Mouse (Mus musculus) spleen, postnatal 0 days (tissue): ENCODE data around the gene Pgpep1. TPM values are rescaled to one million over a fixed set of nuclear protein-coding genes. Genes with fewer than 3 reads are reported as not detected.

ENCODE experiments used
- polyA plus RNA-seq: library from polyadenylated mRNA; unstranded; fragments of >200 nt; fragmentation: Nextera tagmentation; extraction: Ambion mirVana; gene quantifications from 2 replicates; pipeline ENCODE4 v1.2.1, GENCODE M21; 2015

Pgpep1 gene
- polyA plus RNA-seq = 13.5 and 15.4 TPM in 2 replicates

GRCm38 (mm10) chr8:70660273-70660725, at the start of gene Pgpep1:
Gene Pgpep1 (minus strand): TSS chr8:70660388.

DNA sequence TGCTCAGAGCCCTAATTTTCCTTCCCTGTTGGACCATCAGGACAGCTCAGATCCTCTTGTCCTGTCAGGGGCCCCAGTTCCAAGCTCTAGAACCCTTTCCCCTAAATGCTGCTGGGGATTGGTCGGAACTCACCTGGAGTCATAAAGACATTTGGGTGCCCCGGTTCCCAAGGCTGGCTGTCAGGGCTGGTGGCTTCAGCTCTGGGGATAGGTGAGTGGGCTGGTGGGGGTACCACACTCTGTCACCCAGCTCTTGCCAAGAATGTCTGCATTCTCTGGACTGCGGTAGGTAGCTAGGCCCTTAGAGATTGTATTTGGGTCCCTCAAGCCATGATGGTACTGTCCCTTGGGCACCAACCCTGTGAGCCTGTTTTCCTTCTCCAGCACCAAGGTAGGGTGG, 43.1 kb upstream of the Pgpep1 start, which contains the start of gene Iqcn:
Gene Iqcn (plus strand): TSS at position 171 of the 400 bp plus-strand sequence.

DNA sequence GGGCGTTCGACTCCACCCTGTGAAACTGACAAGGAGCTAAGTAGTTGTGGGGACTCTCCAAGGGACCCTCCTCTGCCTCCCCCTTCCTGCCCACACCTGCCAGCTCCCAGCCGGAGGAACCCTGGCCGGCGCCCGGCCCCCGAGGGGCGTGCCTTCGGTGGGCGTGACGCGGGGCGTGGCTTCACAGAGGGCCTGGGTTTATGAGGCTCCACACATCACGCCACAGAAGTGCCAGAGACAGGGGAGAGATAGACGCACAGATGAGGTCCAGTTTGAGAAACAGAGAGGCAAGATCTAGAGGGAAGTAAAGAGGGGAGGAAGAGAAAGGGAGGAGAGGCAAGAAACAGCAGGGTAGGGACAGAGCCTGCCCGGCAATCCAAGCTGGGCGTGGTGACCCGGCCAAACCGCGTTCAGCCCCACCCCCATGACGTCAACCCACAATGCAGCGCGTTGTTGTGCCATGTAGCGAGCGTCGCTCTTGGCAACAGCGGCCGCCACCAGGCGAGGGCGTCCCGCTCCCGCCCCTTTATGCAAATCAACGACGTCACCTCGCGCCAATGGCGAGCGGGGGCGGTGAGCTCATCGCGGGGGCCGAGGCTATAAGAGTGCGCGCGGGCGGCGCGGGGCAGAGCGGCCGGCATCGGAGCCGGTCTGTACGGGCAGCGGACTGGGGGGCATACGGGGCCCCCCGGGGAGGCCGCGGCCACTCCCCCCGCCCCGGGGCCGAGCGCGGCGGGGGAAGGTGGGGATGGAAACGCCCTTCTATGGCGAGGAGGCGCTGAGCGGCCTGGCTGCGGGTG, 38.3 kb upstream of the Pgpep1 start, which contains the start of gene Jund:
Gene Jund (plus strand): TSS at position 640 of the 800 bp plus-strand sequence.

DNA sequence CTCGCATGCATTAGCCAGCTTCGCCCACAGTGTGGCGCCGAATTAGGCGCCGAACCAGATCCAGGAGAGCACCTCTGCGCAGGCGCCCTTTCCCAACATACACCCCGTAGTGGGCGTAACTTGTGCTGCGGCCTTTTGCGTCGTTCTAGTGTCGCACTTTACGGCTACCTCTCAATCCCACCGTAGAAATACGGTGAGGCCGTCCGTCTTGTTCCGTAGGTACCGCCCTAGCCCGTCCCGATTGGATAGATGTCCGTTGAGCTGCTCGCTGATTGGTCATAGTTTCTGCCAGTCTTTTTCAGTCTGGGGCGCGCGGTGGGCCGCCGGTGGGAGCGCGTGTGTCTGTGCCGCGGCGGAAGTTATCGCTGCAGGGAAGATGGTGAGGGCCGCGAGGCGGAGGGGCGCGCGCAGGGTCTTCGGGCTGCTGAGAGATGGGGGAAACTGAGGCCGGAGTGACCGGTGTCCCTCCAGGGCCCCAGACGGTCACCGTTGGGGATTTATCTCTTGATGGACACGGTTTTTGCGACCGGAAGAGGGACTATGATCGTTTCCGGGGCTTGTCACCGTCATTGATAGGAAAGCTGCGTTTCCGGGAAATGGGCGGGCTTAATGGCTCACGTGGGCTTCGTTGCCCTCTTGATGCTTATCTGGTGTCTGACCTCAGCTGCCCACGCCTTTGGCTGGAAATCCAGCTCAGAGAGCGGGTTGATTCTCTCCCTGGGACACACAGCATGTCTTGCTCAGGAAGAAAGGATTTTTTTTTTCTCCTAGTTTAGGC, 13.1 kb upstream of the Pgpep1 start, which contains the start of gene Lsm4:
Gene Lsm4 (plus strand): TSS at position 170 of the 778 bp plus-strand sequence.

GRCm38 (mm10) chr8:70632346-70632892, 27.8 kb downstream of the Pgpep1 start, which contains the start of gene Gdf15:
Gene Gdf15 (minus strand): TSS chr8:70632456.

DNA sequence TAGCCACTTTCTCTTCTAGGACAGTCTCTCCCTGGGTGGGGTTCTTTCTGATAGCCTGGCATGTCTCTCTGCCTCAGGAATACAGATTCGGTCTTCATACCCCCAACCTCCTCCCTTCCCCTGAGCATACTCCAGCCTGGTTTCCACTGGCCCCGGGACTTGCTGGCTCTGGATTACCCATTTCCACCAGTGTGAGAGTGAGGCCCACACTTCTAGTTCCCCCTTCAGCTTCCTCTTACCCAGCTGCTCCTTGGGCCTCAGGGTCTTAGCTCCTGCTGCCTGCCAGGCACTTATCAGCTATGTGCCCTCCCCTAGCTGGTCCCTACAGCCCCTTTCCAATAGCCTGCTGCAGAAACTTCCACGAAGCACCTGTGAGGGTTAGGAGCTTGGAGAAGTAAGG, 44.3 kb downstream of the Pgpep1 start, which contains the start of gene Lrrc25:
Gene Lrrc25 (plus strand): TSS at position 262 of the 400 bp plus-strand sequence.

GRCm38 (mm10) chr8:70608749-70609367, 51.3 kb downstream of the Pgpep1 start, which contains the start of gene Ssbp4:
Gene Ssbp4 (minus strand): TSS chr8:70608872.

Other genes with a start within 250 kb of the Pgpep1 start
- gene Crtc1, start 220.8 kb downstream of the Pgpep1 start, polyA plus RNA-seq = 4.9 and 5.2 TPM in 2 replicates
- 6.0 and 7.3 TPM in 2 replicates for gene Klhl26, start 183.4 kb downstream of the Pgpep1 start, polyA plus RNA-seq
- gene Tmem59l, start 173.0 kb downstream of the Pgpep1 start, polyA plus RNA-seq = not detected in 2 replicates
- 2.3 and 2.4 TPM in 2 replicates for gene Crlf1, start 167.2 kb downstream of the Pgpep1 start, polyA plus RNA-seq
- 90.9 and 97.6 TPM in 2 replicates for gene Rex1bd, start 153.6 kb downstream of the Pgpep1 start, polyA plus RNA-seq
- gene Uba52, start 149.6 kb downstream of the Pgpep1 start, polyA plus RNA-seq = 940 and 995 TPM in 2 replicates
- 177 and 190 TPM in 2 replicates for gene Fkbp8, start 132.7 kb downstream of the Pgpep1 start, polyA plus RNA-seq
- gene Kxd1, start 132.4 kb downstream of the Pgpep1 start, polyA plus RNA-seq = 46.7 and 49.2 TPM in 2 replicates
- gene Ell, start 120.9 kb downstream of the Pgpep1 start, polyA plus RNA-seq = 9.3 and 10.1 TPM in 2 replicates
- gene Isyna1, start 66.0 kb downstream of the Pgpep1 start, polyA plus RNA-seq = 50.4 and 57.8 TPM in 2 replicates
- 80.1 and 80.6 TPM in 2 replicates for gene Ssbp4, start 51.5 kb downstream of the Pgpep1 start, polyA plus RNA-seq
- 10.7 and 14.6 TPM in 2 replicates for gene Lrrc25, start 44.2 kb downstream of the Pgpep1 start, polyA plus RNA-seq
- gene Gdf15, start 27.9 kb downstream of the Pgpep1 start, polyA plus RNA-seq = 0.79 and 0.93 TPM in 2 replicates
- gene Lsm4, start 12.9 kb upstream of the Pgpep1 start, polyA plus RNA-seq = 209 and 217 TPM in 2 replicates
- gene Jund, start 38.6 kb upstream of the Pgpep1 start, polyA plus RNA-seq = 33.3 and 37.5 TPM in 2 replicates
- not detected in 2 replicates for gene Iqcn, start 43.1 kb upstream of the Pgpep1 start, polyA plus RNA-seq
- 0.16 TPM in 1 of 2 replicates, not detected in the other for gene Gm3336, start 58.2 kb upstream of the Pgpep1 start, polyA plus RNA-seq
- gene Pde4c, start 63.3 kb upstream of the Pgpep1 start, polyA plus RNA-seq = 0.16 and 0.24 TPM in 2 replicates
- 4.8 and 5.3 TPM in 2 replicates for gene Rab3a, start 94.3 kb upstream of the Pgpep1 start, polyA plus RNA-seq
- 53.7 and 56.1 TPM in 2 replicates for gene Mpv17l2, start 100.6 kb upstream of the Pgpep1 start, polyA plus RNA-seq
- gene Pik3r2, start 116.3 kb upstream of the Pgpep1 start, polyA plus RNA-seq = 22.8 and 27.4 TPM in 2 replicates
- gene Mast3, start 144.7 kb upstream of the Pgpep1 start, polyA plus RNA-seq = 12.4 and 14.1 TPM in 2 replicates
- gene Il12rb1, start 148.1 kb upstream of the Pgpep1 start, polyA plus RNA-seq = 0.60 and 0.93 TPM in 2 replicates
- gene Arrdc2, start 179.3 kb upstream of the Pgpep1 start, polyA plus RNA-seq = 13.1 and 15.0 TPM in 2 replicates
- 0.36 and 0.52 TPM in 2 replicates for gene Kcnn1, start 202.9 kb upstream of the Pgpep1 start, polyA plus RNA-seq
- gene Ccdc124, start 213.5 kb upstream of the Pgpep1 start, polyA plus RNA-seq = 54.8 and 56.6 TPM in 2 replicates
- 0.05 and 0.07 TPM in 2 replicates for gene Slc5a5, start 232.4 kb upstream of the Pgpep1 start, polyA plus RNA-seq
- gene Rpl18a, start 237.0 kb upstream of the Pgpep1 start, polyA plus RNA-seq = 4,461 and 4,565 TPM in 2 replicates
- 18.8 and 21.9 TPM in 2 replicates for gene Map1s, start 245.5 kb upstream of the Pgpep1 start, polyA plus RNA-seq